Mouse (Mus musculus) ES-Bruce4 (cell line): ENCODE results near the gene Wscd1. TPM values are rescaled to one million over a fixed set of nuclear protein-coding genes. Genes with fewer than 3 reads are reported as not detected.

ENCODE experiments used
- H3K27ac ChIP-seq: 2 replicates; pipeline ENCODE4 v1.5.1; 2012; ENCODE audit warnings: low read length, inconsistent platforms; ENCODE audit not compliant: insufficient read depth
- H3K27me3 ChIP-seq: 2 replicates; pipeline ENCODE4 v1.6.1; 2012; ENCODE audit warnings: mild to moderate bottlenecking, low read length, inconsistent platforms; ENCODE audit not compliant: control insufficient read depth, poor library complexity, insufficient read depth, severe bottlenecking
- H3K36me3 ChIP-seq: 2 replicates; pipeline ENCODE4 v1.6.1; 2012; ENCODE audit warnings: inconsistent platforms, mild to moderate bottlenecking, low read length, moderate library complexity; ENCODE audit not compliant: control insufficient read depth, poor library complexity, insufficient read depth, severe bottlenecking
- H3K4me1 ChIP-seq: one replicate; pipeline ENCODE4 v1.8.1; 2011; ENCODE audit warnings: low read length; ENCODE audit not compliant: control insufficient read depth, insufficient read depth
- H3K4me3 ChIP-seq: 2 replicates; pipeline ENCODE4 v1.5.1; 2011; ENCODE audit warnings: low read depth, mild to moderate bottlenecking, low read length
- H3K9ac ChIP-seq: 2 replicates; pipeline ENCODE4 v1.6.1; 2012; ENCODE audit warnings: low read depth, mild to moderate bottlenecking, inconsistent platforms; ENCODE audit not compliant: poor library complexity, severe bottlenecking
- H3K9me3 ChIP-seq: replicated peaks from 2 replicates; pipeline ENCODE4 v1.6.1; 2012; ENCODE audit warnings: mild to moderate bottlenecking, low read length, inconsistent platforms; ENCODE audit not compliant: control insufficient read depth, poor library complexity, insufficient read depth, severe bottlenecking
- CTCF ChIP-seq: IDR thresholded peaks from one replicate; pipeline ENCODE4 v1.8.1; 2011; ENCODE audit warnings: low read depth, low read length
- EP300 ChIP-seq: IDR thresholded peaks from 2 replicates; pipeline ENCODE4 v1.6.1; 2011; ENCODE audit warnings: low read depth, low read length; ENCODE audit not compliant: insufficient read depth
- POLR2A ChIP-seq: IDR thresholded peaks from one replicate; pipeline ENCODE4 v1.8.1; 2011; ENCODE audit warnings: low read length; ENCODE audit not compliant: insufficient read depth
- polyA plus RNA-seq: library from polyadenylated mRNA; stranded (reverse); fragments of >200 nt; gene quantifications from 2 replicates; pipeline ENCODE4 v1.2.4, GENCODE M21; 2011; ENCODE audit warnings: low read depth; ENCODE audit not compliant: missing spikeins, insufficient read depth, insufficient read length

Wscd1 gene
- polyA plus RNA-seq, 1 experiment: 2.7 TPM

DNA sequence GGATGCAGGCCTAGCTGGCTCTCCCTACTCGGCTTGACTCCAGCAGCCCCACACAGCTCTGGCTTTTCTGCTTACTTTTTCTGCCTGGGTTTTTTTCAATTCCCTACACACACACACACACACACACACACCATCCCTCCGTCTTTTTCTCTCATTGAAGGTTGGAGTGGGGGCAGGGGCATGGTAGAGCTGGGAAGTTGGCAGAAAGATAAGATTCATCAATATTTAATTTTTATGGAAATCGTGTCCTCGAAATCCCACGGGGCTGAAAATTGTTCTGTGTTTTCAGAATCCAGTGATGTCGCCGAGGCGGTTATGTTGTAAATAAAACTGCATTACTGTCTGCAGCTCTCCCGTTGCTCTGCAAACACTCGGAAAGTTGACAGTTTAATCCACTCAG is 29.9 kb downstream of the Wscd1 start:
- H3K4me1 ChIP-seq: peaks cover 6% of the 10 kb centered on the region
- H3K27me3 ChIP-seq: no peaks in the 10 kb centered on the region
- H3K36me3 ChIP-seq: no peaks in the 10 kb centered on the region
- H3K9ac ChIP-seq: no peak overlapping the region
- no peak for TF ChIP-seq POLR2A
- H3K27ac ChIP-seq: no peak overlapping the region
- H3K9me3 ChIP-seq: no peaks in the 10 kb centered on the region
- H3K4me3 ChIP-seq: no peak overlapping the region

DNA sequence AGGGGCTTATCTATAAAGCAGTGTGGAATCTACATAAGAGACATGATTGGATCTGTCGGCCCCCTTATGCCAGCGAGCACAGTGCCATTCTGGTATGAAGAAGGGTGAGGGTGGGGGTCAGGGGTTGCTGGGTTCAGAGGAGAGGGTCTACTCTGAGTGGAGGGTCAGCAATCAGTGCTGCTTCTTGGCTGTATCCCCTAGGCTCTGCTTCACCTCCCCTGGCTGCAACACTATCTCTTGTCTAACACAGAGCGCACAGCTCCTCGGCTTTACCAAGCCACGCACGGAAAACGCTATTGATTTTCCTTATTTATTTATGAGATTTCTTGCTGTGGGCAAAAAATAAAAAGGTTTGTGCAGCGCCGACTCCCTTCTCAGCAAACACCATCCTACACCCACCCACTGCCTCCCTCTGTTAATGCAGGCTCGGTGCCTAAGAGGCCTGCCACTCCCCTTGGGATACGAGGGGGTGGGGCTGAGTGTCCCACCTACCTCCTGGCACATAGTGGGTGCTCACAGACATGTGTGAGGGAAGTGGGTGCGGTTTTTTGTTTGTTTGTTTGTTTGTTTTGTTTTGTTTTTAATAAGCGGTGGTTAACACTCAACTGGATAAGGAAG is 32.1 kb downstream of the Wscd1 start:
- no peak for TF ChIP-seq CTCF
- TF ChIP-seq POLR2A: no peak
- no peak for TF ChIP-seq EP300
- Histone ChIP-seq H3K36me3 (no peaks in the 10 kb centered on the region), H3K4me1 (no peaks in the 10 kb centered on the region)

DNA sequence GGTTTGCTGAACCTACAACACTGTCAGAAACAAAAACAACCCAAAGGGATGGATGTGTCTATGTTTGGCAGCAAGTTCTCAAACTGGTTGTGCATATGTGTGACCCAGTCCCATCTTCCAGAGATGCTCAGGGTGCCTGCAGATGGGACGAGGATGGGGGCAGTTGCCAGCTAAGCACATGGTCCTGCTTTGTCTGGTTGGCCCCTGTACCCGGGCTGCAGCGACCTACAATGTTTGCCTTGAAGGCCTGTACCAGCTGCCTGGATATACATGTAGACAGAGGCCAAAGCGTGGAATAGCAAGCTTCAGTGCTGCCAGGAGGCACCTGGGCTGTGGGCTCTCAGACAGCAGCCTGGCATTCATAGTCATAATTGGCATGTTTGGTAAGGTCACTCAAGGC is 35.8 kb downstream of the Wscd1 start:
- Histone ChIP-seq H3K4me3 (no peak overlapping the region), H3K9me3 (no peaks in the 10 kb centered on the region), H3K9ac (no peak overlapping the region), H3K36me3 (no peaks in the 10 kb centered on the region), H3K27me3 (no peaks in the 10 kb centered on the region), H3K4me1 (no peaks in the 10 kb centered on the region), H3K27ac (no peak overlapping the region)
- TF ChIP-seq POLR2A (no peak), CTCF (no peak), EP300 (no peak)

More for the DNA sequence above, 32.1 kb downstream of the Wscd1 start:
- Histone ChIP-seq H3K9me3 (no peaks in the 10 kb centered on the region), H3K9ac (no peak overlapping the region), H3K27ac (no peak overlapping the region), H3K4me3 (no peak overlapping the region), H3K27me3 (no peaks in the 10 kb centered on the region)

DNA sequence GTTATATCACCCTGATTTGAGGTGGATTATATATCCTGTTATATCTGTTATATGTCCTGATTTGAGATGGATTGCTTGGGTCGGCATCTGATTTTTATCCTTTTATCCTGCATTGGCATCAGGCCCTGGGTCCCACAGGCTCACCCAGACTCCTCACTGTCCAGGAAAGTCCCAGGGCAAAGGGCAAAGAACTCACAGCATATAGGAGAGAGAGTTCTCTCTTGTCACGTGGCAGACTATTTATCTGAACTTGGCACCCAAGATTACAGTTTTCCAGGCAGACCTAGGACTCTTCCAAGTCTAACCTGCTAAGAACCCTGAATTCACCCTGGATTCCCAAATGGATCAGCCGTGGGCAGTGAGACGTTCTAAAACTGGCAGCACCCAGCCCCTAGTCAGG is 38.5 kb downstream of the Wscd1 start:
- Histone ChIP-seq H3K36me3 (no peaks in the 10 kb centered on the region), H3K4me1 (no peaks in the 10 kb centered on the region), H3K9me3 (no peaks in the 10 kb centered on the region), H3K4me3 (no peak overlapping the region), H3K9ac (no peak overlapping the region), H3K27me3 (no peaks in the 10 kb centered on the region), H3K27ac (no peak overlapping the region)
- no peak for TF ChIP-seq CTCF
- TF ChIP-seq POLR2A: no peak
- TF ChIP-seq EP300: no peak

DNA sequence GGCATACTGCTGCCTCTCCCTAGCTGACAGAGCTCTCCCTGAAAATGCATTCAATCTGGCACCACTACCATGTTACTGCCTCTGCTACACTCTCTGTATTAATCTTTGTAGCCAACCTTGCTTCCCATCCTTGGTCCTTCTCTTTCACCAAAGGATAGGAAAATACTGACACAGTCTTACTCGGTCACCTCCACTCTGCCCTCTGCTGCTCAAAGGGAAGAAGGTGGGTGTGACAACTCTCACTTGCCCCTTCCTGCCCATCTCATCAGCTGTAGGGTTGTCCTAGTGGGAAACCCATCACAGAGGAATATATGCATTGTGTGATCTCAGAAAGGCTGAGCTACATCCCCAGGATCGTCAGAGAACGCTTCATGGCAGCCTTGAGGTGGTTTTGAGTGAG is 40.5 kb downstream of the Wscd1 start:
- Histone ChIP-seq H3K27me3 (no peaks in the 10 kb centered on the region; the same call in 1 of the 2 replicates), H3K36me3 (no peaks in the 10 kb centered on the region), H3K27ac (no peak overlapping the region), H3K4me3 (no peak overlapping the region), H3K9me3 (no peaks in the 10 kb centered on the region), H3K9ac (no peak overlapping the region), H3K4me1 (no peaks in the 10 kb centered on the region)
- TF ChIP-seq CTCF: no peak
- no peak for TF ChIP-seq EP300
- TF ChIP-seq POLR2A: no peak

DNA sequence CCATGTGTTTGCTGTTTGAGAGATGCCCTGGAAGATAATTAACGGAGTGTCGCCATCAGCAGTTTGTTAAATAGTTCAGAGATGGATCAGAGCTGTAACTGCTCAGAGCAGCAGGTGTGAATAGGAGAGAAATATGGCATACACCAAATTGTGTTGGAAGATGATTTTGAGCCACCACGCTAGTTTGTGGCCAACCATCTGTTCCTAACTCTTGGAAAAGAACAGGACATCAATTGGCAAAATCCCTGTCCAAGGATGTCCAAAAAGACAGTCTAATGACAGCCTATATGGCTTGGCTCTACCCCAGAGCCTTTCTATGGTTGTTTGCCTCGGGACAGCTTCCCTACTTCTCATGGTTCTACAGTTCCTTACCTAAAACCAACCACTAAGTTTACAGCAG is 49.5 kb downstream of the Wscd1 start:
- H3K9ac ChIP-seq: no peak overlapping the region
- no peaks in the 10 kb centered on the region for H3K36me3 ChIP-seq
- H3K4me3 ChIP-seq: no peak overlapping the region
- H3K9me3 ChIP-seq: no peaks in the 10 kb centered on the region
- H3K4me1 ChIP-seq: no peaks in the 10 kb centered on the region
- H3K27me3 ChIP-seq: no peaks in the 10 kb centered on the region; the same call in 1 of the 2 replicates
- no peak overlapping the region for H3K27ac ChIP-seq
- no peak for TF ChIP-seq CTCF
- no peak for TF ChIP-seq EP300
- no peak for TF ChIP-seq POLR2A
